8 mouse cellular contexts compared by ENCODE assay signal in genomic region chr3:90072294-90072693, GRCm38 (mm10). TPM values are rescaled to one million over a fixed set of nuclear protein-coding genes. Genes with fewer than 3 reads are reported as not detected.
DNase-seq lines count a peak whose midpoint lies in the region; ATAC-seq and TF ChIP-seq lines count a peak whose summit lies in the region.

Gene Tpm3 (plus strand): TSS chr3:90072649.

- no peak within 1 kb of the TSS for H3K27ac ChIP-seq in testis, adult 2 months (ENCODE audit: control insufficient read depth, insufficient read depth, low read depth, low read length)
- no peak within 1 kb of the TSS for H3K27ac ChIP-seq in limb, embryonic 13.5 days
- H3K27ac ChIP-seq in small intestine, adult 2 months (ENCODE audit: insufficient read depth, low read depth, low read length): no peak within 1 kb of the TSS

- H3K36me3 ChIP-seq in testis, adult 2 months (ENCODE audit: control insufficient read depth, insufficient read depth, low read length): no peaks in the 10 kb centered on the region
- no peaks in the 10 kb centered on the region for H3K36me3 ChIP-seq in erythroblast, embryonic 14.5 days (ENCODE audit: control insufficient read depth)
- no peaks in the 10 kb centered on the region for H3K36me3 ChIP-seq in limb, embryonic 13.5 days
- no peaks in the 10 kb centered on the region for H3K36me3 ChIP-seq in small intestine, adult 2 months (ENCODE audit: control insufficient read depth, insufficient read depth, low read length)

- no peak within 1 kb of the TSS for H3K9ac ChIP-seq in limb, embryonic 13.5 days

- intact Hi-C loops in heart, postnatal 25 days (cut with DNase I): loop anchor here (10.0 kb wide), 1 partner anchor 287 kb away; no protein-coding TSS in a partner anchor

- no peak for DNase-seq in testis, postnatal 14 days (ENCODE audit: low spot score)
- DNase-seq in heart, postnatal 25 days (ENCODE audit: low spot score): no peak
- no peak for DNase-seq in right cerebral cortex, postnatal 36 days (ENCODE audit: low spot score in 2 of 2)
- no peak for DNase-seq in adipocyte (ENCODE audit: low spot score)

- H3K9me3 ChIP-seq in erythroblast, embryonic 14.5 days (ENCODE audit: control insufficient read depth, low read length): no peaks in the 10 kb centered on the region
- H3K9me3 ChIP-seq in limb, embryonic 13.5 days: no peaks in the 10 kb centered on the region

- no peak for ATAC-seq in limb, embryonic 13.5 days (ENCODE audit: low FRiP score, low read depth)

- peaks cover 2% of the 10 kb centered on the region; the same call in 1 of the 2 replicates for H3K4me1 ChIP-seq in testis, adult 2 months (ENCODE audit: control insufficient read depth, insufficient read depth, low read length)
- peaks cover 4% of the 10 kb centered on the region for H3K4me1 ChIP-seq in erythroblast, embryonic 14.5 days (ENCODE audit: control insufficient read depth)
- peaks cover 5% of the 10 kb centered on the region for H3K4me1 ChIP-seq in limb, embryonic 13.5 days
- no peaks in the 10 kb centered on the region for H3K4me1 ChIP-seq in small intestine, adult 2 months (ENCODE audit: control insufficient read depth, insufficient read depth, insufficient read length, low read length)

- no peak for TF ChIP-seq POLR2A in testis, adult 2 months (IDR thresholded peaks at IDR 0.05; ENCODE audit: control insufficient read depth, low read depth, low read length)
- TF ChIP-seq POLR2A in small intestine, adult 2 months (IDR thresholded peaks at IDR 0.05; ENCODE audit: low read depth, low read length): no peak

- TF ChIP-seq CTCF in testis, adult 2 months (IDR thresholded peaks at IDR 0.05; ENCODE audit: control insufficient read depth, insufficient read depth, insufficient replicate concordance, low read depth, low read length): no peak
- no peak for TF ChIP-seq CTCF in small intestine, adult 2 months (IDR thresholded peaks at IDR 0.05; ENCODE audit: extremely low read depth, insufficient read length, insufficient replicate concordance, low read depth, low read length)

- H3K4me3 ChIP-seq in testis, adult 2 months (ENCODE audit: control insufficient read depth, low read depth, low read length): no peak within 1 kb of the TSS
- H3K4me3 ChIP-seq in erythroblast, embryonic 14.5 days (replicated peaks): no peak within 1 kb of the TSS
- no peak within 1 kb of the TSS for H3K4me3 ChIP-seq in limb, embryonic 13.5 days
- no peak within 1 kb of the TSS for H3K4me3 ChIP-seq in small intestine, adult 2 months (ENCODE audit: low read depth, low read length)

- H3K27me3 ChIP-seq in testis, adult 2 months (ENCODE audit: control insufficient read depth, insufficient read depth, low read length): no peaks in the 10 kb centered on the region
- peaks cover 9% of the 10 kb centered on the region; the same call in 1 of the 2 replicates for H3K27me3 ChIP-seq in erythroblast, embryonic 14.5 days (ENCODE audit: control insufficient read depth)
- no peaks in the 10 kb centered on the region for H3K27me3 ChIP-seq in limb, embryonic 13.5 days
- no peaks in the 10 kb centered on the region for H3K27me3 ChIP-seq in small intestine, adult 2 months (ENCODE audit: control insufficient read depth, insufficient read depth, low read length)

- H3K4me2 ChIP-seq in limb, embryonic 13.5 days (replicated peaks): no peak within 1 kb of the TSS

- 67% methylated on average over 4 of the region's 4 CpGs for WGBS in limb, embryonic 13.5 days
- 53% methylated on average over 4 of the region's 4 CpGs for WGBS in small intestine, adult 2 months

RNA-seq across cellular contexts. Expression of gene Tpm3, which starts in this region (rescaled TPM):
- 59.5 and 61.4 TPM in 2 replicates for polyA plus RNA-seq in testis, adult 2 months (2012; rRNA removed)
- polyA plus RNA-seq in erythroblast, embryonic 14.5 days (2012): 9.6 and 11.8 TPM in 2 replicates
- 10 to 100 TPM; 46.8 to 51.5 TPM for total RNA-seq in heart, postnatal 25 days (2021)
- 520 and 556 TPM in 2 replicates for polyA plus RNA-seq in limb, embryonic 13.5 days (2015; fragmentation: Nextera tagmentation; extraction: Ambion mirVana)
- polyA plus RNA-seq in small intestine, adult 2 months (2012; rRNA removed): 45.4 and 101 TPM in 2 replicates
